Mouse (Mus musculus): ENCODE measurements around the gene Depp1.

Depp1 gene

DNA sequence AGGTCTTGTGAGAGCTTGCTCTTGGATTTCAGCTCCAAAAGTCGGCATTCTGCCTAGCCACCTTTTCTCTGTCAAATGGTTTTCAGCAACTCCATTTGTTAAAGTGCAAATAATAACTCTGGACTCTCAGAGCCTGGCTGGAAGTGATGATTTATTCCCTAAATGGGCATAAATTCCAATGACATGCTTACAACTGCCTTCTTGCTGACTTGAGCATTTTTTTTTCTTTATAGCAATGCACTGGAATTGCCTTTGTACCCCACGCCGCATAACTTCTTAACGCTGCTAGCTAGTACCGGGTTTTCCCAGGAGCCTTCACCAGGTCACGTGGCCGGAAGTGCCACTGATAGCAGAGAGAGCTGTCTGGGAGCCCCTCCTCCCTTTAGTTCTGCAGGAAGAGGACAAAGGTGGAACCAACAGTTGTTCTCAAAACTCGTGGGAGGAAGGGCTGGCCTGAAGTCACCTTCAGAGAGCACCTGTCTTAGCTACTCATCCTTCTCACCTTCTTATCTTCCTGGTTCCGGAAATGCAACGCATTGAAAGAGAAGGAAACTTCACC is 26.0 kb downstream of the Depp1 start:
- ATAC-seq (ENCODE audit: insufficient number of reproducible peaks, low FRiP score, low TSS enrichment), result no peak

DNA sequence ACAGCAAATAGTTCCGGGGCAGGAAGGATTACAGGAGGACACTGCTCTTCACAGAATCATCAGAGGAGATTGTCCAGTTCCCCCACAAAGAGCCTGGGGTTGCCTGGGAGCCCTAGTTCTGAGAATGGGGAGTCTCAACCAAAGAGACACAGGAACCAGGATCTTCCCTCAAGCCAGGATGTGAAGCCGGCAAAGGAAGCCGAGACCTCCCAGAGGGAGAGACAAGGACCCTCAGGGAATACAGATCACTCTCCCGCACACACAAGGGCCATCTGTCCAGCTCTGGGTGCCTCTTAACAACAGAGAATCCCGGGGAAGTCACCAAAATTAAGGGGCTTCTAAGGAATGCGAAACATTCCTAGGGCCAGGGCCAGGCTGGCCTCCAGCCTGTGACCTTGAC is 26.9 kb downstream of the Depp1 start:
- ATAC-seq (ENCODE audit: insufficient number of reproducible peaks, low FRiP score, low TSS enrichment), result no peak

DNA sequence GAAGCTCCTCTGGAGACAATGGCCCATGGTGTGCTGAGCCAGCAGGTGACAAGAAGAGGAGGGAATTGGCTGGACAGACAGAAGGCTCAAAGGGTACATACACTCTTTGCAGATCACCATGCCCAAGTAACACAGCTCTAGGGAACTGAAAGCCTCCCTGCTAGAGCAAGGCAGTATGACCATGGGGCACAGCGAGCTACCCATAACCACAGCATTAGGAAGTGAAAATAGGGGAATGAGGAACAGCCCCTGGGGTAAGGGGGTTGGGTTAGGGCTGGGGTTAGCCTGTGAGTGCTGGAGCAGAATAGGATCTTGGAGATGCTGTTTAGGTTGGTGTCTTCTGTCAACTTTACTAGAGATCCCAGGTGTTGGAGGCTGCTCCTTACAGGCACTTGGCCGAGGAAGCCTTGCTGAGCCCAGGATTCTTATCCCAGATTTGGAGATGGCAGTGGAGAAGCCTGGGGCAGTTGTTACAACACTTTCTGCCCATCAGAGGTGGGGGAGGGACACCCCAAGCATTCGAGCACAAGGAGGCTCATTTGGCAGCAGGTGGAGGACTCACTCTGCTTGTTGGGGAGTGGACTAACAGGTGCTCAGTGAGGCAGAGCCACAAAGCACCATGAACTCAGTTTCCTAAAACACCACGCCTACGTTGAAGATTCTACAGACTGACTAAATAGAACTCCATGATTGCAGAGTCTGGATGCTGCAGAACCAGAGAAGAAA is 29.3 kb downstream of the Depp1 start:
- ATAC-seq (ENCODE audit: insufficient number of reproducible peaks, low FRiP score, low TSS enrichment), result no peak

DNA sequence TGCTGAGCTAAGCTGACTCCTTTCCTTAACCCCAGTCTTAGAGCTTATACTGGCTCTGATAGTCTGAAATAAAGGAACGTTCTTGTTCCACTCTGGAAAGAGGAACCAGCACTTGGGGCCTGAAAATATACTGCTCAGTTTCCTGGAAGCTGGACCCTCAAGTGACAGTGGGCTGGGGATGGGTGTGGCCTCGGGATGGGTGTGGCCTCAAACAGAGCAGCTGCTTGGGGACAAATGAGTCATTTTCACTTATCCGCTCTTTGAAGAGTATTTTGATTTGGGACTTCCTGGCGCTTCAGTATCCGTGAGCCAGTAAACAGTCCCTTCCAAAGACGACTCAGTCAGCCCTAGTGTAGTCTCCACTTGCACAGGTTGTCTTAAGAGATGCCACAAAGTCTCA is 31.9 kb downstream of the Depp1 start:
- no peak for ATAC-seq (ENCODE audit: insufficient number of reproducible peaks, low FRiP score, low TSS enrichment)

DNA sequence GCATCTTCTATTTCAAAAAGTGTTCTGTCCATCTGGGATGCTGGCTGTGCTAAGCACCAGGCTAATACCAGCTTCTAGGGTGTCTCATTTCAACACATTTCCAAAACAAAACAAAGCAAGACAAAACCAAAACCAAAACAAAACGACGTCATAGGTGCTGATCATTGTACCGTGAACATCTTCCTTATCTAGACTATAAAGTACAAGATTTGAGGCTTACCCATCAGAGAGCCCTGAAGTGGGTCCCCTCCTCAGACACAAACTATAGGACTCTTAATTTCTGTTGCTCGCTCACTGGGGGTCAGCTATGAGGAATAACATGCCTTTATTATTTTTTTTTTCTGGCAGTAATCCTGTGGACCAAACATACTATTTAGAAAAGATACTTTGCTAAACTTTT is 43.2 kb downstream of the Depp1 start:
- no peak for ATAC-seq (ENCODE audit: insufficient number of reproducible peaks, low FRiP score, low TSS enrichment)

DNA sequence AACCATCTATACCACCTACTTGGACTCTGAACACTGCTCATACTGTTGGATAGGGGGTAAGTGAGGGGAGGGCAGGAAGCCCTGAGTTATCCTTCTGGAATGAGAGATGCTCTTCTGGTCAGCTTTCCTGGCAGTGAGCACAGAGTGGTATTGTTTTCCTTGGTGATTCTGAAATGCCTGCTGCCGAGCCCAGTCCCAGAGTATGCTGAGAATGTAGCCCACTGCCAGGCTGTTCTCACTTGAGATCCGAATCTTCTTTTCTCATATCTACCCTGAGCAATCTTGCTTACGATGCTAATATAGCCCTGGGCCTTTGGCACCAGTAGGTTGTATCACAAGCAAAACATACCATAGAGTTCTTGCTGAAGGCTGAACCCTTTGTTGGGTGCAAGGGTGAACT is 43.9 kb downstream of the Depp1 start:
- no peak for ATAC-seq (ENCODE audit: insufficient number of reproducible peaks, low FRiP score, low TSS enrichment)

DNA sequence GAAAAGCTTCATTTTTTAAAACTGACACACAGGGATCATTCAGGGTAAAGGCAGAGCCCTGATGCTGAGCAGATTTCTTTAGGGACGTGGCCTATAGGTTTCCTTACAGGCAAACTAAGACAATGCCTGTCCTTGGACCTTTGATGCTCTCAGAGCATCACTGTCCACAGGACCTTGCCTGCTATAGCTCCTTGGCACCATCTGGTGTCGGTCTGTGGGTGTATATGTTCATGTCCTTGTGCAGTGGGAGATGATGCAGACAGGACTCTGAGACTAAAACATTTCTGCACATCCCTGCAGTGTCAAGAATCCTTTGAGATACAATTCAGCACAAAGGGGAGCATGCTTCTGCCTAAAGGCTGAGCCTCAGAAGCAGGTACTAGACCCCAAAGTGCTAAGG is 47.0 kb downstream of the Depp1 start:
- ATAC-seq (ENCODE audit: insufficient number of reproducible peaks, low FRiP score, low TSS enrichment), result no peak

DNA sequence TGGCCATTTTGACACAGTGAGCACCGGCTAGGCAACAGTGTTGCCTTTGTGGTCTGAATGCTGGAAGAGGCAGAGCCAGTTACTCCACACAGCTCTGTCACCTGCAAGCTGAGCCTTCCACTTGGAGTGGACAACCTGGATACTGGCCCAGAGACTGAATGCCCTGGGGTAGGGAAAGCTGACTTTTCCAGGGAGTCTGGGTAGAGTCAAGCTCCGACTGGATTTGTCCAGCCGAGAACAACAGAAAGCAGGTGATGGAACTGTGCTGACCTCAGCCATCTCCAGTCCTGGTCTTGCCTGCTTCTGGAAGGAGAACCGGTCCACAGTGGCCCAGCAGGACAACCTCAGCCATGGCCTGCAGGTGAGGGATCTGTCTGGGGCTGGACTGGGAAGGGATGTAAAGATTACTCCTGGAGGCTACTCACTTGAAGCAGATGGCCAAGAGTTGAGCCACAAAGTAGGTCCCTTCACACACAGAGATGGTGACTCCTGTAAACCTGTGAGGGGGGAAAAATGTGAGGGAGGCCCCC is 47.6 kb downstream of the Depp1 start:
- no peak for ATAC-seq (ENCODE audit: insufficient number of reproducible peaks, low FRiP score, low TSS enrichment)

DNA sequence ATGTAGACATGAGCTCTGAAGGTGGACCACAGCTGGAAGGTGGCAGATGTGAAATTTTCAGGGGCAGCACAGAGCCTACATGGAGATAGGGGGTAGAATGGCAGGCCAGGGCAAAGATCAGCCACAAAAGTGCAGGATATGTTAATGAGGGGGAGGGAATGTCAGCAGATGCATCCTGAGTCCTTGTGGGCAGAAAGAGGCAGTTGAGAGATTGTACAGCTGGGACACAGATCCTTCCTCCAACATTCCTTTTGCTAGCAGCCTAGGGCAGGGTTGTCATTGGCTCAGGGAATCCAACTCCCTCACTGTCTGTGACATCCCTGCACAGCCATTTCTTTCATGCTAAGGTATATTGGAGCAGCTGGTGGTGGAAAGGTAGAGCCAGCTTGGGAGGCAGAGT is 50.4 kb downstream of the Depp1 start:
- ATAC-seq (ENCODE audit: insufficient number of reproducible peaks, low FRiP score, low TSS enrichment), result no peak

Data from cerebellum, adult (tissue).